Mouse (Mus musculus): ENCODE measurements at regions not wholly inside any gene's neighbourhood (a gene's known extent, or its start where the extent isn't known, plus 50 kb on each side); places are given as distances from the start of the nearest gene placed in this dataset.

DNA sequence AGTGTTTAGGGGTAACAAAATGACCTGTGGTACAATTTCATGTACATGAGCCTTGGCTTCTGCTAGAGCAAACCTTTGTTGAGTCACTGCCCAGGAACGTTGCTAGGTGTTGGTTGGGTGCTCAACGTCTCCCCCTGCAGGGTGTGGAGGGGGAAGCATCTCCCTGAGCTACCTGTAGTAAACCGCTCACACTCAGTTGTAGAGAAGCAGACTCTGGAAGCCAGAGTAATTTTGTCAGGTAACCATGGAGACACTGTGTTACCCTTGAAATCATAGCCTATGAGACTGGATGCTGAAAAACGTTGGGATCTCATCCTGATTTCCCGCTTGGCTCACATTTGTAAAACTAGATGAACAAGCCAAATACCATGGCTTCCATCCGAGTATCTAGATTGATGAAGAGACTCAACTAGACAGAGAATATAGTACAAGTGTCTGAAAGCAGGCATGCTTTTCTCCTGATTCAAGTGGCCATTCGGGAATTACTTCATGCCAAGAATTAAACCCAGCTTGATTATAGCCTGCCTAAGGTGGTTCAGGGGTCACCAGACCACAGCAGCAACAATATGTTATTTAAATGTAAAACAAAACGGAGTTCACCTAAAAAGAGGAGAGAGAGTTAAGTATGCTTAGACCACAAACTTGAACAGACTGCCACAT, 63.7 kb upstream of the Ctla4 start:
- Histone ChIP-seq H3K27me3 (replicated peaks) (no peaks in the 10 kb centered on the region), H3K36me3 (no peaks in the 10 kb centered on the region), H3K9ac (no peak overlapping the region), H3K9me3 (no peaks in the 10 kb centered on the region), H3K4me3 (no peak overlapping the region), H3K4me1 (peaks cover 26% of the 10 kb centered on the region), H3K27ac (replicated peaks) (no peak overlapping the region), H3K4me2 (no peak overlapping the region)
- no peak for ATAC-seq (ENCODE audit: extremely low read depth, insufficient number of reproducible peaks, low FRiP score, low TSS enrichment)
- 61% methylated on average over 8 of the region's 8 CpGs for WGBS

DNA sequence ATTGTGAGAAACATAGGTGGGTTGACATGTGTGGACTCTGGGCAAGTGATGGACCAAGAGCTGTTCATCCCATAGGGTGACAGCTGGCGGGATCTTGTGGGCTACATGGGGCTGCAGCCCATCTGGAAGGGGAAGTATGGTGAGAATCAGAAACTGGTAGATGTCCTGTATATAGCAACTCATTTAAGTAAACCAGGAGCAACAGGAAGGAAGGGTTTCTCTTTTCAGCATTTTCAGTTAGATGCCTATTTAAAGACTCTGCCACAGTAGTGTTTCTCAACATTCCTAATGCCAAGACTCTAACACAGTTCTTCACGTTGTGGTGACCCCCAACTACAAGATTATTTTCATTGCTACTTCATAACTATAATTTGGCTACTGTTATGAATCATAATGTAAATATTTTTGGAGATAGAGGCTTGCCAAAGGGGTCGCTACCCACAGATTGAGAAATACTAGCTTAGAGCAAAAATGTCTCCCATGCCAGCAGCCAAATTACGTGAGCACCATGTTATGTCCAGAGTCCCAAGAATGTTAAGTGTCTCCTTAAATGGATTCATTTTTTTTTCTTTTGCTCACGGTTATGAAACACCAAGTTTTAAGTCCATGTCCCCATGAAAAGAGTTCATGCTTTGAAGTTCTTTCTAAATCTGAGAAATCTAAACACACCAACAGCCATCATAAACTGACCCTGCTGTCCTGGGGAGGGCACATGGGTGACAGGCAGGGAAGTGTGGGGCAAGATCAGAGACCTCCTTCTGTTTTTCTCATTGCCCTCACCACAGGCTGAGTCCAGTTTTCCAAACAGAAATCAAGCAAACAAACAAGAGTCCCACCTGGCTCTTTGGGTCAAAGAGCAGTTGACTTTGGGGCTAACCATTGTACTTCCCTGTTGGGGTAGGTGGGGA, 62.3 kb upstream of the Ctla4 start:
- Histone ChIP-seq H3K36me3 (no peaks in the 10 kb centered on the region), H3K4me3 (no peak overlapping the region), H3K9me3 (no peaks in the 10 kb centered on the region), H3K27ac (replicated peaks) (peak overlapping the region; percentile 72), H3K9ac (no peak overlapping the region), H3K4me2 (no peak overlapping the region), H3K4me1 (peaks cover 26% of the 10 kb centered on the region), H3K27me3 (replicated peaks) (no peaks in the 10 kb centered on the region)
- WGBS: 60% methylated on average over 5 of the region's 5 CpGs
- no peak for ATAC-seq (ENCODE audit: extremely low read depth, insufficient number of reproducible peaks, low FRiP score, low TSS enrichment)

DNA sequence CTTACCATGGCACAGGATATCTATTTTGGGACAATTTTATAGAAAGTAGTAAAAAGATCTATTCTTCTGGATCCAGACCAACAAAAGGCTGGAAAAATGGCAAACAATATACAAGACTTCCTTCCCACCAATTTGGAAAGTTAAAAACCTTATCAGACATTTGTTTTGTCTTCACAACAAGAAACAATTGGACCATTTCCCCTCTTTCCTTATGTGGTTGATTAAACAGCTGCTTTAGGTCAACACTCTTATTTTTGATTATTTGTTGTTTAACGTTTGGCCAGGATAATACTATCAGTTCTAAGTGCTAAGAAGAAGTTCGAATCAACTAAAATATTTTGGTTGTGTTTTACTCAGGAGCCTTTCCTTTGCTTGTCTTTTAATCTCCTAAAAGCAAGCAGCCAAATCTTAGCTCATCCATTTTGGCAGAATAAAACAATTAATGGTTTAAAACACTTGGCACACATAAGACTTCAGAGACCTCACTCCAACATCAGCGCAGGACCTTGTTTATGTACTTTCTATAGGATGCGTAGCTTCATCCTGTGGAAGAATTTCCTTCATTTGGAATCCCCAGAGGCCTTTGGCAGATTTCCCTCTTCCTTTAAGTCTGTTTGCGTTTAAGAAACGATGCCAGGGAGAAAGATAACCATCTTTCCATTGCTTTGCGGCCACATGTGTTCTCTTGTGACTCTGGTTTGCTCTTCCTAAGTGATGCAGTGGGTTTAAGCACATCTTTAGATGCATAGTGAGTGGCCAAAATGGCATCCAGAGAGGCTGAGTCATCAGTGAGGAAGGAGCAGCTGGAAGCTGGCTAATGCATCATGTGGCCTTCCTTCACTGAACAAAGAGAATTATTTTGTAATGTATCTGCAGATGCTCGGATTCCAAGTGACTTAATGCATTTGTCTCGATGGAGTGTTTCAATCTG, 61.3 kb upstream of the Ctla4 start:
- Histone ChIP-seq H3K9ac (no peak overlapping the region), H3K4me3 (no peak overlapping the region), H3K27me3 (replicated peaks) (no peaks in the 10 kb centered on the region), H3K9me3 (no peaks in the 10 kb centered on the region), H3K27ac (replicated peaks) (peak overlapping the region; percentile 72), H3K36me3 (no peaks in the 10 kb centered on the region), H3K4me2 (no peak overlapping the region), H3K4me1 (peaks cover 32% of the 10 kb centered on the region)
- 50% methylated on average over 9 of the region's 9 CpGs for WGBS
- no peak for ATAC-seq (ENCODE audit: extremely low read depth, insufficient number of reproducible peaks, low FRiP score, low TSS enrichment)

DNA sequence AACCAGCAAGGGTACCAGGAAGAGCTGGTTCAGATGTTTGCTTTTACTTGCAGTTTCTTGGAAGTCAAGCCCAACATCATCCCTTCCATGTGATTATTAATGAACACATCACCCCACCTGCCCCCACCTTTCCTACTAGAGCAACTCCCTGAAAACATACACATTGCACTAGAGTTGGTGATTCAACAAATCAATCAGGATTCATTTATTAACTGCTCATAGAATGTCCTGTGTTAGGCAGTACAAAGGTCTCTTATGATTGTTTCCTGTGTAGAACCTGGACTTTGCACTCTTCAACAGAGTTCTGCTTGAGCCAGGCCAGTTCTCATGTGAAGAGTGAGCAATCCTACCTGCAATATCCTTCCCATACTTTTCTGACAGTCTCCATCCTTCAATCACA, 59.8 kb upstream of the Ctla4 start:
- H3K4me2 ChIP-seq: no peak overlapping the region
- peaks cover 22% of the 10 kb centered on the region for H3K4me1 ChIP-seq
- no peak overlapping the region for H3K9ac ChIP-seq
- no peak for ATAC-seq (ENCODE audit: extremely low read depth, insufficient number of reproducible peaks, low FRiP score, low TSS enrichment)
- H3K27me3 ChIP-seq (replicated peaks): no peaks in the 10 kb centered on the region
- H3K36me3 ChIP-seq: no peaks in the 10 kb centered on the region
- H3K9me3 ChIP-seq: no peaks in the 10 kb centered on the region
- no peak overlapping the region for H3K4me3 ChIP-seq
- no peak overlapping the region for H3K27ac ChIP-seq (replicated peaks)

DNA sequence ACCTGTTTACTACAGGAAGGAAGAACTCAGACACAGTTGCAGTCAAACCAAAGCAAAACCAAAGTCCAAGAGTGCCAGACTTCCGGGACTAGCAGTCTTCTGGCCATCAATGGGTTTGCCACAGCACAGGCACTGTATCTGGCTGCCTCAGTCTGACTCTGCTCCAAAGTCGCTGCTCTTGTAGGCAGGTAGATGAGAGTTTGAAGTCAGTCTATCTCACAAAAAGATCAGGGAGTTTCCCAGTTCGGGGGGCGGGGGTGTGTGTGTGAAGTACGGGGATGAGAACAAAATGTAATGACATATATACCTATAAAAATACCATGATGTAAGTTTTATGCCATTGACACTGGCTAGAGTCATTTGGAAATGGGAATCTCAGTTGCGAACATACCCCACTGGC, 58.6 kb upstream of the Ctla4 start:
- Histone ChIP-seq H3K36me3 (no peaks in the 10 kb centered on the region), H3K4me1 (peaks cover 22% of the 10 kb centered on the region), H3K4me3 (no peak overlapping the region), H3K9ac (no peak overlapping the region), H3K27ac (replicated peaks) (no peak overlapping the region), H3K27me3 (replicated peaks) (no peaks in the 10 kb centered on the region), H3K9me3 (no peaks in the 10 kb centered on the region), H3K4me2 (no peak overlapping the region)
- no peak for ATAC-seq (ENCODE audit: extremely low read depth, insufficient number of reproducible peaks, low FRiP score, low TSS enrichment)
- 85% methylated on average over 6 of the region's 6 CpGs for WGBS

DNA sequence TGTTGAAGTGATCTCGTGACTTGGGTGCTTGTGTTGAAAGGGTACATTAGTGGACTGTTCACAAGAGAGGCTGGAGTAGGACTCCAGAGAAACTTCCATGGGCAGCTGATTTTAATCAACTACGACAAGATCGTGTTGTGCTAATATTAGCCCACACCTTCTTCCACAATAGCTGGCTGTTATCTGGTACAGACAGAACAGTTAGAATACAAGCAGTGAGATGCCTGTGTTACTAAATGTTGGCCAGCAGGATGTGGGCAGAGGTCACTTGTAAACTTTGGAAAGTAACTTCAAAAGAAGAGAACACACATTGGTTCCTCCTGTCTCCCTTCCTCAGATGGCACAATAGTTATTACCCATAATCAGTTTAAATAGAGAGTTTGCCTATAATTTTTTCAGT, 57.0 kb upstream of the Ctla4 start:
- H3K4me3 ChIP-seq: no peak overlapping the region
- H3K9me3 ChIP-seq: no peaks in the 10 kb centered on the region
- no peak overlapping the region for H3K9ac ChIP-seq
- H3K4me1 ChIP-seq: peaks cover 13% of the 10 kb centered on the region
- no peaks in the 10 kb centered on the region for H3K27me3 ChIP-seq (replicated peaks)
- WGBS: 29% methylated on average over 3 of the region's 3 CpGs
- H3K4me2 ChIP-seq: no peak overlapping the region
- no peak for ATAC-seq (ENCODE audit: extremely low read depth, insufficient number of reproducible peaks, low FRiP score, low TSS enrichment)
- no peaks in the 10 kb centered on the region for H3K36me3 ChIP-seq
- H3K27ac ChIP-seq (replicated peaks): no peak overlapping the region

DNA sequence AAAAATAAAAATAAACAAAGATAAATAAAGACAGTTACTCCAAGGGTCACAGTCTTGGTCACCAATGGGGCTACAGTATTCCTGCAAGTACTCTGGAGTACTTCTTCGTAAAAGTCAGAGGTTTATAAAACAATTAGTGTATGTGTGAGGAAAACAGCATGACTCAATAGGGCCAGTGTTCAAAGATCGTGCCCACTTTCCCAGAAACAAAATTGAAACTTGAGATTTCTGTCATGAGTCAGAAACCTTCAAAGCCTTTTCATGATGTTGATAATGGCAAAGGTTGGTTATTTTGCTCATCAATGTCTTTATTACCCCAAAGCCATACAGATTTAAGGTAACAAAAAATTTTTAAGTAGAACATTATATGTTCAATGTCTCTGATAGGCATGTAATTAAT, 53.1 kb upstream of the Ctla4 start:
- no peaks in the 10 kb centered on the region for H3K36me3 ChIP-seq
- no peak overlapping the region for H3K4me2 ChIP-seq
- no peak for ATAC-seq (ENCODE audit: extremely low read depth, insufficient number of reproducible peaks, low FRiP score, low TSS enrichment)
- H3K4me1 ChIP-seq: peaks cover 6% of the 10 kb centered on the region
- no peaks in the 10 kb centered on the region for H3K27me3 ChIP-seq (replicated peaks)
- no peaks in the 10 kb centered on the region for H3K9me3 ChIP-seq
- H3K27ac ChIP-seq (replicated peaks): no peak overlapping the region
- WGBS: 67% methylated on average over 2 of the region's 2 CpGs
- H3K4me3 ChIP-seq: no peak overlapping the region
- no peak overlapping the region for H3K9ac ChIP-seq
